Mouse (Mus musculus) G1E (cell line): ENCODE data around the gene Gak.

Experiments
- CTCF ChIP-seq: IDR thresholded peaks from 2 replicates; pipeline ENCODE4 v1.5.1; 2012; ENCODE audit warnings: low read depth, low read length, inconsistent platforms, mixed read lengths
- GATA1 ChIP-seq: IDR thresholded peaks from 2 replicates; pipeline ENCODE4 v1.6.1; 2012; ENCODE audit warnings: borderline replicate concordance, low read length, inconsistent platforms, mixed read lengths
- POLR2AphosphoS5 ChIP-seq: IDR thresholded peaks from 2 replicates; pipeline ENCODE4 v1.6.1; 2012; ENCODE audit warnings: low read depth, low read length, inconsistent platforms; ENCODE audit not compliant: insufficient replicate concordance
- TAL1 ChIP-seq: conservative IDR thresholded peaks from 2 replicates; pipeline ENCODE4 v1.6.1; 2012; ENCODE audit warnings: low read depth, low read length, inconsistent platforms, mixed read lengths

- no peak for TF ChIP-seq CTCF
- no peak for TF ChIP-seq GATA1
- TF ChIP-seq POLR2AphosphoS5: no peak
- no peak for TF ChIP-seq TAL1
These were observed 37.8 kb upstream of the Gak start for GRCm38 (mm10) chr5:108667370-108667769.
